Mouse (Mus musculus) MEL (cell line): ENCODE results near the gene Ldb1. TPM values are rescaled to one million over a fixed set of nuclear protein-coding genes. Genes with fewer than 3 reads are reported as not detected.
A peak's percentile ranks its signal among the peaks of the same experiment; 100 is the strongest.

Source experiments
- DNase-seq: peaks from one replicate; pipeline ENCODE4 v3.0.0; 2011; ENCODE audit warnings: low read depth, low spot score
- H3K27ac ChIP-seq: 2 replicates; pipeline ENCODE4 v1.5.1; 2012; ENCODE audit warnings: low read depth, mild to moderate bottlenecking, control low read depth, low read length, moderate library complexity; ENCODE audit not compliant: control insufficient read depth
- H3K27me3 ChIP-seq, 2 experiments: fragments of 150-350 bp in 1 of 2; sonication (generic) in 1 of 2; 2 replicates each; pipeline ENCODE4 v1.6.1; 2012; ENCODE audit warnings: low read length in 2 of 2, mild to moderate bottlenecking in 2 of 2, improper control_type of control experiment in 1 of 2, moderate library complexity in 1 of 2; ENCODE audit not compliant: insufficient read depth in 2 of 2, control insufficient read depth in 1 of 2
- H3K36me3 ChIP-seq, 2 experiments: 2 replicates each; pipeline ENCODE4 v1.6.1; 2012 to 2014; ENCODE audit warnings: low read length in 2 of 2, improper control_type of control experiment in 1 of 2, inconsistent platforms in 1 of 2, mild to moderate bottlenecking in 1 of 2; ENCODE audit not compliant: insufficient read depth in 2 of 2, control insufficient read depth in 1 of 2
- H3K4me1 ChIP-seq, 2 experiments: fragments of 150-350 bp in 1 of 2; sonication (generic) in 1 of 2; 2 replicates each; pipeline ENCODE4 v1.6.1; 2012; ENCODE audit warnings: low read length in 2 of 2, improper control_type of control experiment in 1 of 2, mild to moderate bottlenecking in 1 of 2; ENCODE audit not compliant: insufficient read depth in 2 of 2, control insufficient read depth in 1 of 2
- H3K4me3 ChIP-seq, 2 experiments: fragments of 150-350 bp in 1 of 2; sonication (generic) in 1 of 2; 2 replicates each; pipeline ENCODE4 v1.5.1; 2012; ENCODE audit warnings: low read depth in 2 of 2, low read length in 2 of 2, mild to moderate bottlenecking in 2 of 2, moderate library complexity in 2 of 2, control low read depth in 1 of 2, improper control_type of control experiment in 1 of 2; ENCODE audit not compliant: control insufficient read depth in 1 of 2, insufficient read depth in 1 of 2
- H3K79me2 ChIP-seq: 2 replicates; pipeline ENCODE4 v1.6.1; 2012; ENCODE audit warnings: mild to moderate bottlenecking, low read length, moderate library complexity; ENCODE audit not compliant: control insufficient read depth, poor library complexity, insufficient read depth
- H3K9ac ChIP-seq: 2 replicates; pipeline ENCODE4 v1.6.1; 2012; ENCODE audit warnings: low read depth, mild to moderate bottlenecking, control low read depth, low read length, moderate library complexity; ENCODE audit not compliant: control insufficient read depth, poor library complexity, severe bottlenecking
- H3K9me3 ChIP-seq: fragments of 150-350 bp; sonication (generic); replicated peaks from 2 replicates; pipeline ENCODE4 v1.6.1; 2012; ENCODE audit warnings: mild to moderate bottlenecking, low read length, improper control_type of control experiment, moderate library complexity; ENCODE audit not compliant: insufficient read depth
- BHLHE40 ChIP-seq: IDR thresholded peaks from 2 replicates; pipeline ENCODE4 v1.6.1; 2012; ENCODE audit warnings: low read depth, mild to moderate bottlenecking, inconsistent platforms, low read length, improper control_type of control experiment, borderline replicate concordance
- CHD1 ChIP-seq: IDR thresholded peaks from 2 replicates; pipeline ENCODE4 v1.6.1; 2012; ENCODE audit warnings: low read depth, mild to moderate bottlenecking, inconsistent platforms, low read length, improper control_type of control experiment
- CHD2 ChIP-seq: IDR thresholded peaks from 2 replicates; pipeline ENCODE4 v1.6.1; 2011; ENCODE audit warnings: low read length, improper control_type of control experiment
- E2F4 ChIP-seq: IDR thresholded peaks from 2 replicates; pipeline ENCODE4 v1.6.1; 2011; ENCODE audit warnings: low read depth, low read length, improper control_type of control experiment, borderline replicate concordance
- ELF1 ChIP-seq: IDR thresholded peaks from 2 replicates; pipeline ENCODE4 v1.6.1; 2014; ENCODE audit warnings: low read depth, mild to moderate bottlenecking, inconsistent platforms, low read length, improper control_type of control experiment, moderate library complexity
- EP300 ChIP-seq, 2 experiments: IDR thresholded peaks; 2 replicates each; pipeline ENCODE4 v1.6.1; 2011; ENCODE audit warnings: improper control_type of control experiment in 2 of 2, low read length in 2 of 2, low read depth in 1 of 2, mild to moderate bottlenecking in 1 of 2
- ETS1 ChIP-seq: IDR thresholded peaks from 2 replicates; pipeline ENCODE4 v1.6.1; 2012; ENCODE audit warnings: low read depth, mild to moderate bottlenecking, inconsistent platforms, low read length, improper control_type of control experiment, moderate library complexity
- GABPA ChIP-seq: IDR thresholded peaks from 2 replicates; pipeline ENCODE4 v1.6.1; 2012; ENCODE audit warnings: low read depth, mild to moderate bottlenecking, inconsistent platforms, low read length, improper control_type of control experiment, moderate library complexity
- GATA1 ChIP-seq: IDR thresholded peaks from 2 replicates; pipeline ENCODE4 v1.6.1; 2011; ENCODE audit warnings: low read depth, low read length, improper control_type of control experiment
- HCFC1 ChIP-seq: IDR thresholded peaks from 2 replicates; pipeline ENCODE4 v1.6.1; 2012; ENCODE audit warnings: low read depth, mild to moderate bottlenecking, inconsistent platforms, low read length, improper control_type of control experiment, moderate library complexity
- JUND ChIP-seq: IDR thresholded peaks from 2 replicates; pipeline ENCODE4 v1.6.1; 2011; ENCODE audit warnings: low read depth, mild to moderate bottlenecking, improper control_type of control experiment, low read length
- KAT2A ChIP-seq: conservative IDR thresholded peaks from 2 replicates; pipeline ENCODE4 v1.6.1; 2012; ENCODE audit warnings: low read depth, low read length, improper control_type of control experiment, inconsistent platforms
- MAFK ChIP-seq: IDR thresholded peaks from 2 replicates; pipeline ENCODE4 v1.6.1; 2011; ENCODE audit warnings: low read depth, mild to moderate bottlenecking, low read length, improper control_type of control experiment, borderline replicate concordance
- MAZ ChIP-seq: IDR thresholded peaks from 2 replicates; pipeline ENCODE4 v1.6.1; 2012; ENCODE audit warnings: low read depth, mild to moderate bottlenecking, inconsistent platforms, low read length, improper control_type of control experiment
- MEF2A ChIP-seq: IDR thresholded peaks from 2 replicates; pipeline ENCODE4 v1.6.1; 2014; ENCODE audit warnings: low read depth, mild to moderate bottlenecking, inconsistent platforms, low read length, improper control_type of control experiment; ENCODE audit not compliant: poor library complexity, insufficient replicate concordance, severe bottlenecking; ENCODE audit errors: extremely low read depth
- MXI1 ChIP-seq: IDR thresholded peaks from 2 replicates; pipeline ENCODE4 v1.6.1; 2011; ENCODE audit warnings: mild to moderate bottlenecking, low read depth, low read length, improper control_type of control experiment
- MYB ChIP-seq: IDR thresholded peaks from 2 replicates; pipeline ENCODE4 v1.6.1; 2011; ENCODE audit warnings: mild to moderate bottlenecking, low read depth, low read length, improper control_type of control experiment
- MYC ChIP-seq: IDR thresholded peaks from 2 replicates; pipeline ENCODE4 v1.6.1; 2011; ENCODE audit warnings: low read depth, mild to moderate bottlenecking, low read length, improper control_type of control experiment, moderate library complexity
- NELFE ChIP-seq: IDR thresholded peaks from 2 replicates; pipeline ENCODE4 v1.6.1; 2011; ENCODE audit warnings: low read depth, low read length, improper control_type of control experiment
- NRF1 ChIP-seq: IDR thresholded peaks from 2 replicates; pipeline ENCODE4 v1.6.1; 2014; ENCODE audit warnings: low read depth, mild to moderate bottlenecking, inconsistent platforms, low read length, improper control_type of control experiment, moderate library complexity; ENCODE audit not compliant: poor library complexity, insufficient read depth, severe bottlenecking
- POLR2A ChIP-seq, 2 experiments: IDR thresholded peaks; 2 replicates each; pipeline ENCODE4 v1.6.1; 2011 to 2012; ENCODE audit warnings: low read length in 2 of 2, mild to moderate bottlenecking in 2 of 2, control low read depth in 1 of 2, improper control_type of control experiment in 1 of 2, low read depth in 1 of 2, moderate library complexity in 1 of 2; ENCODE audit not compliant: control insufficient read depth in 1 of 2, insufficient read depth in 1 of 2, poor library complexity in 1 of 2
- POLR2AphosphoS2 ChIP-seq: IDR thresholded peaks from 2 replicates; pipeline ENCODE4 v1.6.1; 2011; ENCODE audit warnings: low read length, improper control_type of control experiment
- POLR2AphosphoS5 ChIP-seq: IDR thresholded peaks from 2 replicates; pipeline ENCODE4 v1.6.1; 2012; ENCODE audit warnings: low read depth, borderline replicate concordance, mild to moderate bottlenecking, inconsistent platforms, low read length, moderate library complexity, mixed read lengths
- RAD21 ChIP-seq: IDR thresholded peaks from 2 replicates; pipeline ENCODE4 v1.6.1; 2011; ENCODE audit warnings: mild to moderate bottlenecking, low read depth, low read length, improper control_type of control experiment
- RCOR1 ChIP-seq: IDR thresholded peaks from 2 replicates; pipeline ENCODE4 v1.6.1; 2012; ENCODE audit warnings: low read depth, mild to moderate bottlenecking, inconsistent platforms, low read length, improper control_type of control experiment
- SIN3A ChIP-seq: IDR thresholded peaks from 2 replicates; pipeline ENCODE4 v1.6.1; 2012; ENCODE audit warnings: low read length, improper control_type of control experiment, inconsistent platforms
- TAL1 ChIP-seq: IDR thresholded peaks from 2 replicates; pipeline ENCODE4 v1.6.1; 2012; ENCODE audit warnings: mild to moderate bottlenecking, inconsistent platforms, low read length, moderate library complexity, mixed read lengths
- TBP ChIP-seq: IDR thresholded peaks from 2 replicates; pipeline ENCODE4 v1.8.0; 2011; ENCODE audit warnings: low read depth, low read length, improper control_type of control experiment
- TCF12 ChIP-seq: IDR thresholded peaks from 2 replicates; pipeline ENCODE4 v1.6.1; 2014; ENCODE audit warnings: low read depth, mild to moderate bottlenecking, inconsistent platforms, low read length, improper control_type of control experiment, moderate library complexity
- UBTF ChIP-seq: IDR thresholded peaks from 2 replicates; pipeline ENCODE4 v1.6.1; 2012; ENCODE audit warnings: low read depth, mild to moderate bottlenecking, inconsistent platforms, low read length, improper control_type of control experiment, moderate library complexity, borderline replicate concordance; ENCODE audit not compliant: insufficient read depth
- USF1 ChIP-seq: IDR thresholded peaks from 2 replicates; pipeline ENCODE4 v1.6.1; 2014; ENCODE audit warnings: low read depth, mild to moderate bottlenecking, inconsistent platforms, low read length, improper control_type of control experiment, moderate library complexity
- USF2 ChIP-seq, 2 experiments: IDR thresholded peaks; 2 replicates each; pipeline ENCODE4 v1.6.1; 2011 to 2012; ENCODE audit warnings: improper control_type of control experiment in 2 of 2, low read length in 2 of 2, borderline replicate concordance in 1 of 2, inconsistent platforms in 1 of 2, low read depth in 1 of 2, mild to moderate bottlenecking in 1 of 2; ENCODE audit not compliant: insufficient read depth in 1 of 2
- ZC3H11A ChIP-seq: IDR thresholded peaks from 2 replicates; pipeline ENCODE4 v1.6.1; 2012; ENCODE audit warnings: low read depth, mild to moderate bottlenecking, inconsistent platforms, low read length, improper control_type of control experiment
- ZKSCAN1 ChIP-seq: IDR thresholded peaks from 2 replicates; pipeline ENCODE4 v1.6.1; 2012; ENCODE audit warnings: low read depth, mild to moderate bottlenecking, inconsistent platforms, low read length, improper control_type of control experiment, moderate library complexity
- ZMIZ1 ChIP-seq: IDR thresholded peaks from 2 replicates; pipeline ENCODE4 v1.6.1; 2012; ENCODE audit warnings: low read depth, mild to moderate bottlenecking, inconsistent platforms, low read length, improper control_type of control experiment, moderate library complexity
- ZNF384 ChIP-seq: IDR thresholded peaks from 2 replicates; pipeline ENCODE4 v1.6.1; 2012; ENCODE audit warnings: low read depth, mild to moderate bottlenecking, inconsistent platforms, low read length, improper control_type of control experiment
- polyA plus RNA-seq, 2 experiments: library from polyadenylated mRNA; stranded (reverse) in 1 of 2; unstranded in 1 of 2; fragments of >175 nt in 1 of 2; fragments of >200 nt in 1 of 2; gene quantifications; 2 replicates each; pipeline versions ENCODE4 v1.2.1 to v1.2.4; 2012; ENCODE audit warnings: low replicate concordance in 2 of 2, low read depth in 1 of 2; ENCODE audit not compliant: insufficient read length in 2 of 2, insufficient read depth in 1 of 2, missing spikeins in 1 of 2
- total RNA-seq: library from RNA; depleted of rRNA; stranded (reverse); fragments of 300-350 nt; gene quantifications from 2 replicates; pipeline ENCODE4 v1.2.3, GENCODE M21; 2012

Ldb1 gene
- total and polyA plus RNA-seq, 3 experiments, result 357 to 842 (median 632) TPM

DNA sequence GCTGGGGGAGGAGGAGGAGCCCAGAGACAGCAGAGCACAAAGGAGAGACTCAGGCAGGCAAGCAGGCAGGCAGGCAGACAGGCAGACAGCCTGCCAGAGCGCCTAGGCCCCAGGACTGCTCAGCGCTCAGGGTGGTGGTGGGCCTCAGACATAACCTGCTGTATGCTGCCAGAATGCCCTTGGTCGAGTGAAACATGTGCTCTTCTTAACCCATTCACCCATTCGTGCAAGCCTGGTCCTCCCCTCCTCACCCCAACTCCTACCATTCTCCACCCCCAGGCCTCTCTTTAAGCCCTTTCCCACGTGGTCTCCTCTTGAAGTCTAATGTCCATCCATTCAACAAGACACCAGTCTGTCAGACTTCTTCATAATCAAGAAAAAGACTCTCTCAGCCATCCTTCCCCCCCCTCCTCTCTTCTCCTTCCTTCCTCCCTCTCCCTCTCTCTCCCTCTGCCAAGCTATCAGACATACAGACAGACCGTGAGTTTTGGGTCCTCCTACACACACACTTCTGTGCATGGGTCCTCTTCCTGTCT lies 2.5 kb downstream of the Ldb1 start:
- Histone ChIP-seq H3K9me3 (no peaks in the 10 kb centered on the region), H3K4me3 (peak overlapping the region; percentile 15 to 24), H3K79me2 (peaks cover 73% of the 10 kb centered on the region), H3K36me3 (peaks cover 0 to 34% of the 10 kb centered on the region in 2 experiments; a peak in 2 of 4 replicates), H3K27ac (peak overlapping the region; percentile 81), H3K4me1 (peaks cover 25 to 43% of the 10 kb centered on the region in 2 experiments), H3K27me3 (no peaks in the 10 kb centered on the region), H3K9ac (peak overlapping the region; percentile 62)
- peak; percentile 84 for DNase-seq
- TF ChIP-seq TBP, result peak; percentile 66; the same call in 1 of the 2 replicates
- no peak for TF ChIP-seq BHLHE40
- no peak for TF ChIP-seq TAL1
- peak; percentile 46; the same call in 1 of the 2 replicates for TF ChIP-seq NELFE
- no peak for TF ChIP-seq MAFK
- no peak; the same call in 1 of the 2 replicates for TF ChIP-seq HCFC1
- peak in 1 of 2 experiments; percentile 48; a peak in 2 of 4 replicates for TF ChIP-seq EP300 (IDR thresholded peaks at IDR 0.05; ENCODE audit: low read depth in 1 of 2, low read length in 2 of 2)
- no peak for TF ChIP-seq ZMIZ1
- peak; percentile 16 for TF ChIP-seq MXI1
- TF ChIP-seq POLR2AphosphoS5, result no peak
- TF ChIP-seq ZNF384, result no peak
- no peak for TF ChIP-seq CHD2
- TF ChIP-seq MYB, result no peak
- TF ChIP-seq E2F4, result no peak
- TF ChIP-seq RCOR1, result peak; percentile 10; the same call in 1 of the 2 replicates
- no peak for TF ChIP-seq MEF2A
- TF ChIP-seq POLR2AphosphoS2, result no peak
- peak; percentile 30 to 66; a peak in 2 of 4 replicates for TF ChIP-seq POLR2A (IDR thresholded peaks at IDR 0.05; ENCODE audit: control insufficient read depth in 1 of 2, insufficient read depth in 1 of 2, low read depth in 1 of 2, low read length in 2 of 2, poor library complexity in 1 of 2)
- TF ChIP-seq UBTF, result no peak
- TF ChIP-seq NRF1, result no peak
- no peak for TF ChIP-seq ELF1
- no peak for TF ChIP-seq GATA1
- TF ChIP-seq KAT2A, result no peak
- TF ChIP-seq ZKSCAN1, result no peak
- peak; percentile 55; the same call in 1 of the 2 replicates for TF ChIP-seq MAZ
- TF ChIP-seq USF2 (IDR thresholded peaks at IDR 0.05; ENCODE audit: borderline replicate concordance in 1 of 2, insufficient read depth in 1 of 2, low read depth in 1 of 2, low read length in 2 of 2), result no peak
- no peak for TF ChIP-seq GABPA
- peak; percentile 32; the same call in 1 of the 2 replicates for TF ChIP-seq ETS1
- TF ChIP-seq TCF12, result no peak
- TF ChIP-seq CHD1, result no peak
- no peak; the same call in 1 of the 2 replicates for TF ChIP-seq SIN3A
- peak; percentile 14; the same call in 1 of the 2 replicates for TF ChIP-seq USF1
- TF ChIP-seq JUND, result no peak
- TF ChIP-seq ZC3H11A, result no peak
- TF ChIP-seq MYC, result peak; percentile 96
- TF ChIP-seq RAD21, result no peak
